Mouse (Mus musculus) small intestine, adult 2 months (tissue): ENCODE measurements around the gene Abcb7.

Experiments used
- CTCF ChIP-seq: fragments of 200-500 bp; IDR thresholded peaks from 2 replicates; pipeline ENCODE4 v1.5.1; 2012; ENCODE audit warnings: low read depth, mild to moderate bottlenecking, control low read depth, inconsistent platforms, low read length, moderate library complexity, mixed read lengths; ENCODE audit not compliant: insufficient replicate concordance, insufficient read length; ENCODE audit errors: extremely low read depth
- POLR2A ChIP-seq: fragments of 200-500 bp; IDR thresholded peaks from 2 replicates; pipeline ENCODE4 v1.6.1; 2012; ENCODE audit warnings: low read depth, mild to moderate bottlenecking, control low read depth, inconsistent platforms, low read length, moderate library complexity

- no peak for TF ChIP-seq CTCF
- TF ChIP-seq POLR2A, result no peak
Observed at GRCm38 (mm10) chrX:104452433-104452832, 38.8 kb upstream of the Abcb7 start.
